Mouse (Mus musculus): ENCODE data around the gene Epn2.

DNA sequence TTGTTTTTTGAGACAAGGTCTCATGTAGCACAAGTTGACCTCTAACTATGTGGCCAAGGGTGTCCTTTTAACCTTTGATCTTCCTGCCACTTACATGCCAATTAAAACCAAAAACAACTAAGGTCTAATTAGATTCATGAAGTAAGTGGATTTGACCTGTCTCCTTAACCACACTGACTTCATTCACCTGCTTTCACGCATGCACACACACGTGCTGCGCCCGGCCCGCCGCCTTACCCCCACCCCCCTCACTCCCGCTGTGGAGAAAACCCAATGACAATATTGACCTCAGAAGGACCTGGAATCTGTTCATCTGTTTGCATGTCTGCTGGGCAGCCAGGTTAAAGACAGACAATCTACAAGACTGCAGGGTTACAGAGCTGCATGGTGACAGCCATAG lies 38.8 kb downstream of the Epn2 start:
- TF ChIP-seq POLR2A (IDR thresholded peaks at IDR 0.05; ENCODE audit: borderline replicate concordance, extremely low read depth, low read depth, low read length) (no peak), CTCF (IDR thresholded peaks at IDR 0.05; ENCODE audit: insufficient read depth, low read length) (no peak)

All from lung, adult 2 months (tissue).